Mouse (Mus musculus) gastrocnemius, postnatal 4 days (tissue): Measurements from ENCODE around the gene Srsf4. TPM values are rescaled to one million over a fixed set of nuclear protein-coding genes. Genes with fewer than 3 reads are reported as not detected.
A peak's percentile ranks its signal among the peaks of the same experiment; 100 is the strongest.

ENCODE experiments used
- DNase-seq, 2 experiments: peaks; one replicate each; pipeline ENCODE4 v3.0.0; 2021 to 2022; ENCODE audit warnings: low spot score in 2 of 2, mixed read lengths in 2 of 2
- long read RNA-seq, 2 experiments: library from polyadenylated mRNA; stranded (forward); transcript quantifications; one replicate each; pipeline ENCODE4 v2.0.0; 2021
- total RNA-seq, 2 experiments: library from RNA; stranded (reverse); gene quantifications; 2 replicates each; pipeline ENCODE4 v1.2.3; 2021

Srsf4 gene
- 10 to 100 TPM; 64.3 to 69.4 TPM for total RNA-seq
- long read RNA-seq, experiment 1, transcript Srsf4-202 (6 exons, 2,257 nt): major isoform, 57 of 99 reads
- long read RNA-seq, experiment 1, partial matches to known transcripts: 7 of 99 reads
- long read RNA-seq, experiment 1, other reads (novel, unspliced or antisense): 35 of 99 reads
- long read RNA-seq, experiment 2, transcript Srsf4-202 (6 exons, 2,257 nt): major isoform, 85 of 147 reads
- long read RNA-seq, experiment 2, partial matches to known transcripts: 4 of 147 reads
- long read RNA-seq, experiment 2, other reads (novel, unspliced or antisense): 57 of 147 reads

GRCm38 (mm10) chr4:131873293-131874168, at the start of gene Srsf4:
Srsf4 (plus strand) TSS chr4:131873617.
- peak; percentile 93 to 95 for DNase-seq

GRCm38 (mm10) chr4:131824939-131825338, 48.5 kb upstream of the Srsf4 start:
- DNase-seq: no peak

- DNase-seq: no peak
Measured at GRCm38 (mm10) chr4:131825830-131826229, 47.6 kb upstream of the Srsf4 start.

- no peak for DNase-seq
Measured at GRCm38 (mm10) chr4:131826905-131827304, 46.5 kb upstream of the Srsf4 start.

GRCm38 (mm10) chr4:131829123-131829522, 44.3 kb upstream of the Srsf4 start:
- DNase-seq: no peak

GRCm38 (mm10) chr4:131831546-131832045, 41.8 kb upstream of the Srsf4 start:
- DNase-seq: no peak

- no peak for DNase-seq
Measured at GRCm38 (mm10) chr4:131832759-131833407, 40.5 kb upstream of the Srsf4 start.

GRCm38 (mm10) chr4:131833971-131834609, 39.3 kb upstream of the Srsf4 start:
- no peak for DNase-seq

GRCm38 (mm10) chr4:131836351-131836881, 37.0 kb upstream of the Srsf4 start:
- DNase-seq: peak; percentile 38 to 46

GRCm38 (mm10) chr4:131836891-131837491, 36.4 kb upstream of the Srsf4 start:
- DNase-seq: peak; percentile 30 to 42

- peak; percentile 89 to 93 for DNase-seq
Measured at GRCm38 (mm10) chr4:131837872-131838524, 35.4 kb upstream of the Srsf4 start, which contains the start of gene Ptpru. Ptpru (minus strand) TSS chr4:131838288.

- DNase-seq: peak; percentile 86 to 93
Measured at GRCm38 (mm10) chr4:131843290-131843743, 30.1 kb upstream of the Srsf4 start, which contains the start of gene Mecr. Mecr (plus strand) TSS chr4:131843470.

GRCm38 (mm10) chr4:131845991-131846778, 27.2 kb upstream of the Srsf4 start:
- no peak for DNase-seq

GRCm38 (mm10) chr4:131848082-131848481, 25.3 kb upstream of the Srsf4 start:
- no peak for DNase-seq

- peak in 1 of 2 experiments; percentile 64 for DNase-seq
Measured at GRCm38 (mm10) chr4:131849986-131850638, 23.3 kb upstream of the Srsf4 start.

- DNase-seq: no peak
Measured at GRCm38 (mm10) chr4:131854950-131855349, 18.5 kb upstream of the Srsf4 start.

- peak; percentile 50 to 80 for DNase-seq
Measured at GRCm38 (mm10) chr4:131860492-131861340, 12.7 kb upstream of the Srsf4 start.
